Comparison of ENCODE assay signal across 9 mouse cellular contexts in genomic region chr5:119680329-119681010, GRCm38 (mm10). TPM values are rescaled to one million over a fixed set of nuclear protein-coding genes. Genes with fewer than 3 reads are reported as not detected.
DNase-seq lines count a peak whose midpoint lies in the region; ATAC-seq and TF ChIP-seq lines count a peak whose summit lies in the region.
"Had no signal": no experiment of that assay in that cellular context is flagged by ENCODE, and none has a peak within 500 bp of the region (broad histone marks: within the 10 kb centered on the region; RNA-seq: fewer than 3 reads in every experiment).

No protein-coding gene starts in this region.

- TF ChIP-seq CTCF in lung, adult 2 months (IDR thresholded peaks at IDR 0.05; ENCODE audit: insufficient read depth, low read length), result no peak
- TF ChIP-seq CTCF in hindbrain, postnatal 0 days (IDR thresholded peaks at IDR 0.05; ENCODE audit: low read depth), result no peak

- peak; percentile 46 to 51 for DNase-seq in adrenal gland, adult 18-20 months (ENCODE audit: low spot score in 2 of 2)
- DNase-seq in adrenal gland, postnatal 4 days (ENCODE audit: low spot score in 2 of 2), result no peak
- DNase-seq in lung, adult 2 months, result no peak
- DNase-seq in lung, postnatal 25 days (ENCODE audit: low spot score), result no peak
- DNase-seq in hindbrain, postnatal 0 days (ENCODE audit: low spot score), result no peak
- no peak for DNase-seq in left cerebral cortex, postnatal 4 days
- DNase-seq in right cerebral cortex, postnatal 14 days, result no peak

- H3K9ac ChIP-seq in hindbrain, postnatal 0 days (replicated peaks; ENCODE audit: low read length), result no peak overlapping the region
- H3K9ac ChIP-seq in neural tube, embryonic 12.5 days, result 0 out of 2 replicates have a peak overlapping the region, but pooled peaks have one; percentile 8

- intact Hi-C loops in left cerebral cortex, postnatal 4 days (cut with DNase I), result no loop called here

- peaks cover 7% of the 10 kb centered on the region; the same call in 1 of the 2 replicates for H3K4me1 ChIP-seq in lung, adult 2 months (ENCODE audit: control insufficient read depth, insufficient read depth, low read length)
- no peaks in the 10 kb centered on the region; the same call in 1 of the 2 replicates for H3K4me1 ChIP-seq in hindbrain, postnatal 0 days (ENCODE audit: insufficient read depth, low read length)
- H3K4me1 ChIP-seq in neural tube, embryonic 12.5 days, result peaks cover 7% of the 10 kb centered on the region

- no peak for ATAC-seq in hindbrain, postnatal 0 days
- no peak for ATAC-seq in neural tube, embryonic 12.5 days (ENCODE audit: low FRiP score, low read depth)

- H3K27ac ChIP-seq in hindbrain, postnatal 0 days, result no peak overlapping the region
- no peak overlapping the region for H3K27ac ChIP-seq in neural tube, embryonic 12.5 days
- H3K27ac ChIP-seq: macrophage had no signal

- no peak overlapping the region for H3K4me2 ChIP-seq in hindbrain, postnatal 0 days (ENCODE audit: low read depth, low read length)
- peak overlapping the region; percentile 43 for H3K4me2 ChIP-seq in neural tube, embryonic 12.5 days (replicated peaks)

- 0 out of 2 replicates have a peak, but pooled peaks have one; percentile 7 for TF ChIP-seq POLR2A in lung, adult 2 months (IDR thresholded peaks at IDR 0.05; ENCODE audit: borderline replicate concordance, extremely low read depth, low read depth, low read length)

- 17% methylated on average over 62 of the region's 62 CpGs for WGBS in lung, adult 2 months
- 5% methylated on average over 62 of the region's 62 CpGs for WGBS in hindbrain, postnatal 0 days
- WGBS in neural tube, embryonic 12.5 days, result 3% methylated on average over 62 of the region's 62 CpGs

- H3K36me3 ChIP-seq in hindbrain, postnatal 0 days (ENCODE audit: insufficient read depth, low read length), result no peaks in the 10 kb centered on the region
- no peaks in the 10 kb centered on the region for H3K36me3 ChIP-seq in neural tube, embryonic 12.5 days

- H3K4me3 ChIP-seq in lung, adult 2 months (replicated peaks; ENCODE audit: extremely low read depth, low read depth, low read length), result peak overlapping the region; percentile 62
- peak overlapping the region; percentile 11; the same call in 1 of the 2 replicates for H3K4me3 ChIP-seq in hindbrain, postnatal 0 days (ENCODE audit: low read length)
- peak overlapping the region; percentile 7; the same call in 1 of the 2 replicates for H3K4me3 ChIP-seq in neural tube, embryonic 12.5 days

- H3K27me3 ChIP-seq in hindbrain, postnatal 0 days (ENCODE audit: insufficient read depth, low read length), result peaks cover 90% of the 10 kb centered on the region
- H3K27me3 ChIP-seq in neural tube, embryonic 12.5 days (replicated peaks), result peaks cover 92% of the 10 kb centered on the region

- no peaks in the 10 kb centered on the region for H3K9me3 ChIP-seq in hindbrain, postnatal 0 days (ENCODE audit: low read length)
- H3K9me3 ChIP-seq in neural tube, embryonic 12.5 days, result no peaks in the 10 kb centered on the region

RNA-seq across cellular contexts. Expression of gene Tbx3, which starts 10.0 kb away (rescaled TPM):
- total RNA-seq in adrenal gland, adult 18-20 months (2021), result 100 to 1,000 TPM; 298 to 307 TPM
- 100 to 1,000 TPM; 179 to 231 TPM for total RNA-seq in adrenal gland, postnatal 4 days (2021)
- polyA plus RNA-seq in lung, adult 2 months (2012; rRNA removed), result 135 and 160 TPM in 2 replicates
- 1.3 and 6.7 TPM in 2 replicates for total RNA-seq in hindbrain, postnatal 0 days (2014; rRNA removed)
- 2.4 and 2.9 TPM in 2 replicates for polyA plus RNA-seq in hindbrain, postnatal 0 days (2015; fragmentation: Nextera tagmentation; extraction: Ambion mirVana)
- 8.6 and 11.0 TPM in 2 replicates for polyA plus RNA-seq in neural tube, embryonic 12.5 days (2016; fragmentation: Nextera tagmentation; extraction: Ambion mirVana)
- total RNA-seq in left cerebral cortex, postnatal 4 days (2021), result 1 to 10 TPM; 3.7 to 4.4 TPM
- polyA plus RNA-seq: macrophage had no signal

Comparison
In these comparisons a context has a peak if more than half of its experiments do, and no peak if none do; other contexts are left out.
1. DNase-seq: peak in adrenal gland, adult 18-20 months (2 of 2); none in adrenal gland, postnatal 4 days (0 of 2), lung, adult 2 months (single experiment), lung, postnatal 25 days (single experiment), hindbrain, postnatal 0 days (single experiment), left cerebral cortex, postnatal 4 days (single experiment) and right cerebral cortex, postnatal 14 days (single experiment).
2. H3K4me3 ChIP-seq: peak in every context shown above with its lines; median percentile 62 in lung, adult 2 months; 11 in hindbrain, postnatal 0 days; 7 in neural tube, embryonic 12.5 days.
3. RNA of gene Tbx3, which starts 10.0 kb away (total RNA-seq): 298 to 307 TPM in adrenal gland, adult 18-20 months and 179 to 231 TPM in adrenal gland, postnatal 4 days; 3.7 to 4.4 TPM in left cerebral cortex, postnatal 4 days and 1.3 to 6.7 TPM in hindbrain, postnatal 0 days; every median in the first group is over 10 times any median in the second.